Mouse (Mus musculus): ENCODE data around the gene Zfp850. TPM values are rescaled to one million over a fixed set of nuclear protein-coding genes. Genes with fewer than 3 reads are reported as not detected.
"Not testable (repeated sequence)": the region's sequence is repeated elsewhere in the genome, so short reads cannot be mapped to it uniquely, and the experiment has no call there.

The Zfp850 gene
- polyA plus RNA-seq, 1 experiment from 2014 or later, result 5.6 TPM

- H3K9ac ChIP-seq; H3K9me3 ChIP-seq; H3K36me3 ChIP-seq; H3K27ac ChIP-seq (replicated peaks); H3K4me2 ChIP-seq; ATAC-seq (ENCODE audit: low FRiP score, low read depth); H3K4me1 ChIP-seq (replicated peaks); H3K4me3 ChIP-seq; H3K27me3 ChIP-seq: not testable (repeated sequence)
- WGBS, result 93% methylated on average over 13 of the region's 13 CpGs
Measured at GRCm38 (mm10) chr7:27949451-27949850, 64.5 kb downstream of the Zfp850 start.

DNA sequence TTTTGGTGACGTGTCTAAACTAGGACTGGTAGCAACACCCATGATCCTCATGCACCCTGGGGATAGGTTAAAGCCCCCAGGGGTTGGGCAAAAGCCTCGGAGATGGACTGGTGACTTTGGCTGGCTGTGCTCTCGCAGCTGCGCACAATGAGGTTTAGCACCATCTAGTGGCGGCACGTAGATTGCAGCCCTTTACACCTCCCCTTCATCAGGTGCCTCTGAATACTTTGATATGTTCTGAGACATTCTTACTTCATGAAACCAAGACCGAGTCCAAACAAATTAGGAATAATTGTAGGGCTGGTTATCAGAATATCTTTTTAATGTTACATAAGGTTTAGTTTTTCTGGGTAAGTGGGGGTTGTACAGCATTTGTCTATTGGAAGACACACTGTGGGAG, 72.0 kb downstream of the Zfp850 start:
- H3K9ac ChIP-seq; H3K27ac ChIP-seq (replicated peaks); H3K4me1 ChIP-seq (replicated peaks); H3K4me2 ChIP-seq; H3K36me3 ChIP-seq; ATAC-seq (ENCODE audit: low FRiP score, low read depth); H3K27me3 ChIP-seq; H3K9me3 ChIP-seq; H3K4me3 ChIP-seq: not testable (repeated sequence)
- WGBS, result 41% methylated on average over 5 of the region's 7 CpGs

Other genes with a start within 250 kb of the Zfp850 start
- gene Zfp626, start 206.9 kb downstream of the Zfp850 start, polyA plus RNA-seq (2015; fragmentation: Nextera tagmentation; extraction: Ambion mirVana), result 1.9 and 2.1 TPM in 2 replicates
- gene Zfp59, start 175.5 kb downstream of the Zfp850 start, polyA plus RNA-seq (2015; fragmentation: Nextera tagmentation; extraction: Ambion mirVana), result 9.3 and 10.4 TPM in 2 replicates
- 1.4 and 1.6 TPM in 2 replicates for gene Zfp607a, start 156.6 kb downstream of the Zfp850 start, polyA plus RNA-seq (2015; fragmentation: Nextera tagmentation; extraction: Ambion mirVana)
- gene Zfp974, start 84.7 kb downstream of the Zfp850 start, polyA plus RNA-seq (2015; fragmentation: Nextera tagmentation; extraction: Ambion mirVana), result 12.2 and 12.4 TPM in 2 replicates
- 29.7 and 33.5 TPM in 2 replicates for gene Zfp780b, start 34.9 kb downstream of the Zfp850 start, polyA plus RNA-seq (2015; fragmentation: Nextera tagmentation; extraction: Ambion mirVana)
- 276 and 284 TPM in 2 replicates for gene Psmc4, start 36.0 kb upstream of the Zfp850 start, polyA plus RNA-seq (2015; fragmentation: Nextera tagmentation; extraction: Ambion mirVana)
- gene Fcgbp, start 57.1 kb upstream of the Zfp850 start, polyA plus RNA-seq (2015; fragmentation: Nextera tagmentation; extraction: Ambion mirVana), result 0.41 and 0.71 TPM in 2 replicates
- gene 9530053A07Rik, start 115.4 kb upstream of the Zfp850 start, polyA plus RNA-seq (2015; fragmentation: Nextera tagmentation; extraction: Ambion mirVana), result 0.08 and 0.13 TPM in 2 replicates
- 76.5 and 81.8 TPM in 2 replicates for gene Fbl, start 155.6 kb upstream of the Zfp850 start, polyA plus RNA-seq (2015; fragmentation: Nextera tagmentation; extraction: Ambion mirVana)
- gene Dyrk1b, start 165.4 kb upstream of the Zfp850 start, polyA plus RNA-seq (2015; fragmentation: Nextera tagmentation; extraction: Ambion mirVana), result 14.0 and 14.9 TPM in 2 replicates

All from hindbrain, embryonic 15.5 days (tissue).